Mouse (Mus musculus): ENCODE data around the gene Clcn2. TPM values are rescaled to one million over a fixed set of nuclear protein-coding genes. Genes with fewer than 3 reads are reported as not detected.

Gene Clcn2
- total RNA-seq, 4 experiments from 2014 or later, result 83.1 to 103 (median 87.5) TPM

- no peak for DNase-seq (ENCODE audit: low spot score in 2 of 2)
These were observed 59.9 kb downstream of the Clcn2 start for GRCm38 (mm10) chr16:20657661-20658060.

GRCm38 (mm10) chr16:20653315-20653714, 64.2 kb downstream of the Clcn2 start:
- no peak for DNase-seq (ENCODE audit: low spot score in 2 of 2)

Other genes with a start within 250 kb of the Clcn2 start
- gene Eif2b5, start 218.9 kb downstream of the Clcn2 start, total RNA-seq (2022), result 10 to 100 TPM; 48.2 to 57.6 (median 55.7) TPM
- 10 to 100 TPM; 50.2 to 61.7 (median 53.6) TPM for gene Dvl3, start 200.8 kb downstream of the Clcn2 start, total RNA-seq (2022)
- gene Ap2m1, start 182.3 kb downstream of the Clcn2 start, total RNA-seq (2022), result 100 to 1,000 TPM; 669 to 728 (median 710) TPM
- 100 to 1,000 TPM in 2 of 4 experiments, 10 to 100 TPM in 2; 90.6 to 109 (median 98.4) TPM for gene Abcf3, start 169.2 kb downstream of the Clcn2 start, total RNA-seq (2022)
- 10 to 100 TPM; 35.1 to 40.2 (median 37.2) TPM for gene Vwa5b2, start 128.3 kb downstream of the Clcn2 start, total RNA-seq (2022)
- 1 to 10 TPM; 2.1 to 3.3 (median 2.8) TPM for gene Eef1akmt4, start 106.2 kb downstream of the Clcn2 start, total RNA-seq (2022)
- not detected for gene Gm49333, start 106.1 kb downstream of the Clcn2 start, total RNA-seq (2022)
- gene Alg3, start 106.0 kb downstream of the Clcn2 start, total RNA-seq (2022), result 10 to 100 TPM; 10.9 to 15.6 (median 11.9) TPM
- 10 to 100 TPM; 84.3 to 94.8 (median 91.1) TPM for gene Camk2n2, start 96.5 kb downstream of the Clcn2 start, total RNA-seq (2022)
- 10 to 100 TPM; 31.2 to 43.5 (median 34.1) TPM for gene Ece2, start 87.9 kb downstream of the Clcn2 start, total RNA-seq (2022)
- gene Psmd2, start 66.1 kb downstream of the Clcn2 start, total RNA-seq (2022), result 100 to 1,000 TPM; 222 to 231 (median 228) TPM
- gene Eif4g1, start 49.4 kb downstream of the Clcn2 start, total RNA-seq (2022), result 100 to 1,000 TPM; 273 to 282 (median 281) TPM
- gene Fam131a, start 24.5 kb downstream of the Clcn2 start, total RNA-seq (2022), result 100 to 1,000 TPM; 395 to 431 (median 412) TPM
- 10 to 100 TPM; 18.6 to 29.3 (median 22.7) TPM for gene Polr2h, start 81 bp downstream of the Clcn2 start, total RNA-seq (2022)
- 100 to 1,000 TPM in 2 of 4 experiments, 10 to 100 TPM in 2; 77.0 to 106 (median 95.3) TPM for gene Chrd, start 15.4 kb upstream of the Clcn2 start, total RNA-seq (2022)
- gene Thpo, start 16.8 kb upstream of the Clcn2 start, total RNA-seq (2022), result 10 to 100 TPM in 3 of 4 experiments, 1 to 10 TPM in 1; 9.9 to 15.1 (median 13.2) TPM

Data from layer of hippocampus, adult 8-10 months (tissue).